Mouse (Mus musculus) midbrain, postnatal 0 days (tissue): ENCODE measurements around the gene Rad51b. TPM values are rescaled to one million over a fixed set of nuclear protein-coding genes. Genes with fewer than 3 reads are reported as not detected.

ENCODE experiments used
- ATAC-seq: fragments of 200-750 bp; cut with Nextera tagmentation; 2 replicates; pipeline ENCODE4 v1.8.0; 2017; ENCODE audit warnings: moderate number of reproducible peaks, mild to moderate bottlenecking, moderate TSS enrichment, moderate library complexity; ENCODE audit not compliant: low FRiP score
- DNase-seq: peaks from one replicate; pipeline ENCODE4 v3.0.0-alpha.2; 2015; ENCODE audit warnings: low spot score
- H3K27ac ChIP-seq: fragments of 300-500 bp; sonication (generic); 2 replicates; pipeline ENCODE4 v1.5.1; 2014; ENCODE audit warnings: low read depth, mild to moderate bottlenecking, low read length, mixed read lengths
- H3K27me3 ChIP-seq: fragments of 300-500 bp; sonication (generic); 2 replicates; pipeline ENCODE4 v1.6.1; 2014; ENCODE audit warnings: low read length, control low read depth, mixed read lengths; ENCODE audit not compliant: insufficient read depth
- H3K36me3 ChIP-seq: fragments of 300-500 bp; sonication (generic); 2 replicates; pipeline ENCODE4 v1.6.1; 2014; ENCODE audit warnings: low read length, control low read depth, mixed read lengths; ENCODE audit not compliant: insufficient read depth
- H3K4me1 ChIP-seq: fragments of 300-500 bp; sonication (generic); 2 replicates; pipeline ENCODE4 v1.6.1; 2014; ENCODE audit warnings: mild to moderate bottlenecking, control low read depth, antibody characterized with exemption, low read length, mixed read lengths; ENCODE audit not compliant: insufficient read depth
- H3K4me2 ChIP-seq: fragments of 300-500 bp; sonication (generic); 2 replicates; pipeline ENCODE4 v1.6.1; 2014; ENCODE audit warnings: low read depth, mild to moderate bottlenecking, low read length, mixed read lengths; ENCODE audit not compliant: poor library complexity, severe bottlenecking
- H3K4me3 ChIP-seq: fragments of 300-500 bp; sonication (generic); 2 replicates; pipeline ENCODE4 v1.5.1; 2014; ENCODE audit warnings: low read depth, mild to moderate bottlenecking, low read length, moderate library complexity
- H3K9ac ChIP-seq: fragments of 300-500 bp; sonication (generic); replicated peaks from 2 replicates; pipeline ENCODE4 v1.6.1; 2014; ENCODE audit warnings: mild to moderate bottlenecking, low read length, moderate library complexity, mixed read lengths; ENCODE audit not compliant: poor library complexity, severe bottlenecking
- H3K9me3 ChIP-seq: fragments of 300-500 bp; sonication (generic); 2 replicates; pipeline ENCODE4 v1.6.1; 2016; ENCODE audit warnings: low read length, control low read depth
- CTCF ChIP-seq: IDR thresholded peaks from 2 replicates; pipeline ENCODE4 v1.5.1; 2016; ENCODE audit warnings: antibody characterized with exemption, mild to moderate bottlenecking
- WGBS: fragments of 180-500 bp; shearing (Covaris S2); extraction: QIAGEN DNeasy Blood & Tissue Kit; methylation state at CpG from one replicate; pipeline ENCODE4 v1.1.7; 2014; 5-methylcytosine and 5-hydroxymethylcytosine counted together
- polyA plus RNA-seq: library from polyadenylated mRNA; unstranded; fragments of >200 nt; fragmentation: Nextera tagmentation; extraction: Ambion mirVana; gene quantifications from 2 replicates; pipeline ENCODE4 v1.2.1, GENCODE M21; 2015
- total RNA-seq: library from RNA; depleted of rRNA; stranded (reverse); fragments of >200 nt; gene quantifications from 2 replicates; pipeline ENCODE4 v1.2.3, GENCODE M21; 2014

Gene Rad51b
- total and polyA plus RNA-seq, 2 experiments from 2014 or later: 0.22 to 0.74 TPM

GRCm38 (mm10) chr12:79455061-79455847 is 158.2 kb downstream of the Rad51b start:
- DNase-seq: no peak
- Histone ChIP-seq H3K4me2 (no peak overlapping the region), H3K9me3 (no peaks in the 10 kb centered on the region), H3K36me3 (no peaks in the 10 kb centered on the region), H3K27ac (no peak overlapping the region), H3K9ac (no peak overlapping the region), H3K4me3 (no peak overlapping the region), H3K27me3 (no peaks in the 10 kb centered on the region), H3K4me1 (no peaks in the 10 kb centered on the region)
- WGBS: 62% methylated on average over 12 of the region's 12 CpGs
- ATAC-seq: no peak
- TF ChIP-seq CTCF: no peak

- 46% methylated on average over 3 of the region's 3 CpGs for WGBS
- TF ChIP-seq CTCF: no peak
- no peak overlapping the region for H3K9ac ChIP-seq
- H3K27ac ChIP-seq: no peak overlapping the region
- no peak for ATAC-seq
- no peaks in the 10 kb centered on the region for H3K36me3 ChIP-seq
- DNase-seq: no peak
- no peaks in the 10 kb centered on the region for H3K27me3 ChIP-seq
- H3K4me3 ChIP-seq: no peak overlapping the region
- H3K4me1 ChIP-seq: no peaks in the 10 kb centered on the region
- no peak overlapping the region for H3K4me2 ChIP-seq
- no peaks in the 10 kb centered on the region for H3K9me3 ChIP-seq
These were observed 158.7 kb downstream of the Rad51b start for GRCm38 (mm10) chr12:79455848-79456164.

GRCm38 (mm10) chr12:79456251-79456650 is 159.2 kb downstream of the Rad51b start:
- no peak overlapping the region for H3K4me2 ChIP-seq
- H3K27ac ChIP-seq: no peak overlapping the region
- no peaks in the 10 kb centered on the region for H3K36me3 ChIP-seq
- no peaks in the 10 kb centered on the region for H3K27me3 ChIP-seq
- no peaks in the 10 kb centered on the region for H3K4me1 ChIP-seq
- TF ChIP-seq CTCF: no peak
- H3K9me3 ChIP-seq: no peaks in the 10 kb centered on the region
- no peak overlapping the region for H3K4me3 ChIP-seq
- no peak for DNase-seq
- 95% methylated on average over 9 of the region's 9 CpGs for WGBS
- ATAC-seq: no peak
- H3K9ac ChIP-seq: no peak overlapping the region

GRCm38 (mm10) chr12:79463371-79463770 is 166.3 kb downstream of the Rad51b start:
- Histone ChIP-seq H3K9me3 (no peaks in the 10 kb centered on the region), H3K4me2 (no peak overlapping the region), H3K9ac (no peak overlapping the region), H3K4me1 (no peaks in the 10 kb centered on the region), H3K27ac (no peak overlapping the region), H3K27me3 (no peaks in the 10 kb centered on the region), H3K4me3 (no peak overlapping the region), H3K36me3 (no peaks in the 10 kb centered on the region)
- DNase-seq: no peak
- no peak for ATAC-seq
- no peak for TF ChIP-seq CTCF
- WGBS: 75% methylated on average over 3 of the region's 3 CpGs

GRCm38 (mm10) chr12:79470113-79470512 is 173.0 kb downstream of the Rad51b start:
- no peaks in the 10 kb centered on the region for H3K4me1 ChIP-seq
- TF ChIP-seq CTCF: no peak
- H3K9ac ChIP-seq: no peak overlapping the region
- DNase-seq (no peak), ATAC-seq (no peak)
- H3K27me3 ChIP-seq: no peaks in the 10 kb centered on the region
- H3K4me2 ChIP-seq: no peak overlapping the region
- no peaks in the 10 kb centered on the region for H3K36me3 ChIP-seq
- no peaks in the 10 kb centered on the region for H3K9me3 ChIP-seq
- no peak overlapping the region for H3K4me3 ChIP-seq
- H3K27ac ChIP-seq: no peak overlapping the region

GRCm38 (mm10) chr12:79471868-79472267 is 174.8 kb downstream of the Rad51b start:
- DNase-seq: no peak

More at GRCm38 (mm10) chr12:79471868-79472267, 174.8 kb downstream of the Rad51b start:
- Histone ChIP-seq H3K27me3 (no peaks in the 10 kb centered on the region), H3K9ac (no peak overlapping the region), H3K36me3 (no peaks in the 10 kb centered on the region), H3K9me3 (no peaks in the 10 kb centered on the region), H3K27ac (no peak overlapping the region), H3K4me3 (no peak overlapping the region), H3K4me2 (no peak overlapping the region), H3K4me1 (no peaks in the 10 kb centered on the region)
- TF ChIP-seq CTCF: no peak
- ATAC-seq: no peak
- 80% methylated on average over 2 of the region's 2 CpGs for WGBS
